In the genomic region with DNA sequence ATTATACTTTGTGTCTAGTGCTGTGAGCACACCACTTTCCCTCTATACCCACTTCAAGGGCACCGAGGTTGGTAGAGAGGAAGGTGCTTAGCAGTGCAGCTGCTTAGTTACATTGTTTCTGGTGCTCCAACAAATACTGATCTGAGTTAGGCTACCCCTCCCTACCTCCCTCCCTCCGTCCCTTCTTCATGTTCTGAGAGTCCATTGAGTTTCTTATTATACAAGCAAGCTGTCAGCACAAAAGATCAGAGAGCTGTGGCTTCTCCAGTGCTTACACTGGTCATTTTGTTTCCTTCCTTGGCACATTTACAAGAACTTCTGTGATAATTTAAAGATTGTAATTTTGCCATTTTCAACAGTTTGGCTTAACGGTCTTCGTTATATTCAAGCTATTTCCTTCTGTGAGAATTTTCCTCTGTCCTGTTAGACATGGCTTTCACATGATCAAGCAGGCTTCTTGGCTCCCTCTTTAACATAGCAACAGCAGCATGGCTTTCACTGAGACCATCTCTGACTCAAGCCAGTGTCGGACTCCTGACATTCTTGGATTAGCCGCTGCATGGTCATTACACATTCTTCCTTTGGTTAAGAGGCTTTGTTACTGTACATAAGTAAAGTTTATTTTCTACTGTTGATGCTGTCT, we compare ENCODE assay signal across 23 mouse cellular contexts. TPM values are rescaled to one million over a fixed set of nuclear protein-coding genes. Genes with fewer than 3 reads are reported as not detected.
DNase-seq lines count a peak whose midpoint lies in the region; ATAC-seq and TF ChIP-seq lines count a peak whose summit lies in the region.
"Had no signal": no experiment of that assay in that cellular context is flagged by ENCODE, and none has a peak within 500 bp of the region (broad histone marks: within the 10 kb centered on the region; RNA-seq: fewer than 3 reads in every experiment).

No protein-coding gene starts in this region.

- intact Hi-C loops in heart, postnatal 14 days (cut with DNase I), result no loop called here

- peak; percentile 12 for DNase-seq in heart, adult 11 months
- DNase-seq in heart, postnatal 14 days, result no peak
- DNase-seq in kidney, postnatal 0 days (ENCODE audit: low spot score), result peak; percentile 42
- peak; percentile 26 for DNase-seq in midbrain, postnatal 0 days (ENCODE audit: low spot score)
- no peak for DNase-seq in midbrain, embryonic 11.5 days (ENCODE audit: low spot score, missing footprints)
- DNase-seq: adrenal gland, postnatal 25 days; cerebellum, adult 18-20 months; cerebellum, postnatal 10 days; gastrocnemius, postnatal 25 days; heart, adult 2 months; kidney, adult 18-20 months; kidney, postnatal 4 days; liver, postnatal 0 days; spleen, adult 18-20 months; thymus, postnatal 4 days had no signal

- no peak overlapping the region for H3K9ac ChIP-seq in kidney, postnatal 0 days (ENCODE audit: low read depth, low read length)
- H3K9ac ChIP-seq in kidney, embryonic 15.5 days, result no peak overlapping the region
- no peak overlapping the region for H3K9ac ChIP-seq in midbrain, postnatal 0 days (replicated peaks; ENCODE audit: low read length, poor library complexity, severe bottlenecking)
- no peak overlapping the region for H3K9ac ChIP-seq in midbrain, embryonic 11.5 days (ENCODE audit: low read length)
- H3K9ac ChIP-seq: embryonic facial prominence, embryonic 13.5 days; liver, embryonic 12.5 days; liver, postnatal 0 days; midbrain, embryonic 15.5 days had no signal

- no peaks in the 10 kb centered on the region for H3K27me3 ChIP-seq in kidney, postnatal 0 days (ENCODE audit: insufficient read depth, low read length)
- no peaks in the 10 kb centered on the region for H3K27me3 ChIP-seq in kidney, embryonic 15.5 days
- no peaks in the 10 kb centered on the region for H3K27me3 ChIP-seq in midbrain, postnatal 0 days (ENCODE audit: insufficient read depth, low read length)
- H3K27me3 ChIP-seq in midbrain, embryonic 11.5 days (ENCODE audit: control insufficient read depth, insufficient read depth, low read length), result no peaks in the 10 kb centered on the region
- H3K27me3 ChIP-seq: embryonic facial prominence, embryonic 13.5 days; midbrain, embryonic 15.5 days had no signal

- WGBS in kidney, postnatal 0 days, result 75% methylated on average over 6 of the region's 6 CpGs
- WGBS in kidney, embryonic 15.5 days, result 81% methylated on average over 6 of the region's 6 CpGs
- 54% methylated on average over 6 of the region's 6 CpGs for WGBS in midbrain, postnatal 0 days
- 78% methylated on average over 6 of the region's 6 CpGs for WGBS in midbrain, embryonic 11.5 days

- no peaks in the 10 kb centered on the region for H3K36me3 ChIP-seq in kidney, postnatal 0 days (ENCODE audit: insufficient read depth, low read length)
- H3K36me3 ChIP-seq in kidney, embryonic 15.5 days, result no peaks in the 10 kb centered on the region
- H3K36me3 ChIP-seq in midbrain, postnatal 0 days (ENCODE audit: insufficient read depth, low read length), result no peaks in the 10 kb centered on the region
- no peaks in the 10 kb centered on the region for H3K36me3 ChIP-seq in midbrain, embryonic 11.5 days (ENCODE audit: control insufficient read depth, insufficient read depth, low read length)
- H3K36me3 ChIP-seq: embryonic facial prominence, embryonic 13.5 days; liver, embryonic 12.5 days; midbrain, embryonic 15.5 days had no signal

- no peak overlapping the region for H3K4me3 ChIP-seq in kidney, postnatal 0 days (replicated peaks; ENCODE audit: low read depth, low read length)
- H3K4me3 ChIP-seq in kidney, embryonic 15.5 days (replicated peaks), result no peak overlapping the region
- H3K4me3 ChIP-seq in midbrain, postnatal 0 days (ENCODE audit: low read depth, low read length), result no peak overlapping the region
- H3K4me3 ChIP-seq in midbrain, embryonic 11.5 days (ENCODE audit: low read depth, low read length), result no peak overlapping the region
- H3K4me3 ChIP-seq: embryonic facial prominence, embryonic 13.5 days; erythroblast, embryonic 14.5 days; heart, adult 2 months; liver, embryonic 12.5 days; midbrain, embryonic 15.5 days had no signal

- no peak overlapping the region for H3K27ac ChIP-seq in kidney, postnatal 0 days
- H3K27ac ChIP-seq in kidney, embryonic 15.5 days, result no peak overlapping the region
- no peak overlapping the region for H3K27ac ChIP-seq in midbrain, postnatal 0 days (ENCODE audit: low read depth, low read length)
- no peak overlapping the region for H3K27ac ChIP-seq in midbrain, embryonic 11.5 days (ENCODE audit: low read depth, low read length)
- H3K27ac ChIP-seq: embryonic facial prominence, embryonic 13.5 days; heart, adult 2 months; liver, embryonic 12.5 days; midbrain, embryonic 15.5 days had no signal

- H3K4me1 ChIP-seq in kidney, postnatal 0 days (replicated peaks; ENCODE audit: insufficient read depth, low read length), result no peaks in the 10 kb centered on the region
- no peaks in the 10 kb centered on the region for H3K4me1 ChIP-seq in kidney, embryonic 15.5 days
- no peaks in the 10 kb centered on the region for H3K4me1 ChIP-seq in midbrain, postnatal 0 days (ENCODE audit: insufficient read depth, low read length)
- H3K4me1 ChIP-seq in midbrain, embryonic 11.5 days (ENCODE audit: control insufficient read depth, insufficient read depth, low read length), result no peaks in the 10 kb centered on the region
- H3K4me1 ChIP-seq: embryonic facial prominence, embryonic 13.5 days; liver, embryonic 12.5 days; midbrain, embryonic 15.5 days had no signal

- no peaks in the 10 kb centered on the region for H3K9me3 ChIP-seq in kidney, postnatal 0 days (replicated peaks; ENCODE audit: low read length)
- H3K9me3 ChIP-seq in kidney, embryonic 15.5 days (replicated peaks), result no peaks in the 10 kb centered on the region
- no peaks in the 10 kb centered on the region for H3K9me3 ChIP-seq in midbrain, postnatal 0 days (ENCODE audit: low read length)
- H3K9me3 ChIP-seq in midbrain, embryonic 11.5 days (ENCODE audit: control insufficient read depth, low read length), result no peaks in the 10 kb centered on the region
- H3K9me3 ChIP-seq: embryonic facial prominence, embryonic 13.5 days; liver, embryonic 12.5 days; midbrain, embryonic 15.5 days had no signal

- ATAC-seq in kidney, postnatal 0 days (replicated peaks; ENCODE audit: low FRiP score, low read depth), result no peak
- ATAC-seq in kidney, embryonic 15.5 days (replicated peaks; ENCODE audit: low FRiP score), result no peak
- ATAC-seq in midbrain, postnatal 0 days (ENCODE audit: low FRiP score), result no peak
- ATAC-seq in midbrain, embryonic 11.5 days (ENCODE audit: low FRiP score), result no peak
- ATAC-seq in erythroblast, adult 5-6 weeks (replicated peaks; ENCODE audit: low FRiP score, poor library complexity, severe bottlenecking), result no peak
- ATAC-seq: CD4-positive, CD25-positive, alpha-beta regulatory T cell, adult 4 months; hindbrain, embryonic 16.5 days; liver, embryonic 12.5 days; liver, postnatal 0 days; midbrain, embryonic 15.5 days had no signal

- no peak overlapping the region for H3K4me2 ChIP-seq in kidney, postnatal 0 days (ENCODE audit: low read length)
- H3K4me2 ChIP-seq in kidney, embryonic 15.5 days, result no peak overlapping the region
- no peak overlapping the region for H3K4me2 ChIP-seq in midbrain, postnatal 0 days (ENCODE audit: low read depth, low read length, poor library complexity, severe bottlenecking)
- H3K4me2 ChIP-seq in midbrain, embryonic 11.5 days, result no peak overlapping the region
- H3K4me2 ChIP-seq: embryonic facial prominence, embryonic 13.5 days; liver, embryonic 12.5 days; midbrain, embryonic 15.5 days had no signal

- no peak for TF ChIP-seq CTCF in kidney, postnatal 0 days (IDR thresholded peaks at IDR 0.05; ENCODE audit: low read depth)
- no peak for TF ChIP-seq CTCF in midbrain, postnatal 0 days (IDR thresholded peaks at IDR 0.05)

RNA-seq across cellular contexts. Expression of a gene that starts 12.0 kb away (rescaled TPM):
- 1 to 10 TPM; 3.9 to 4.3 TPM for total RNA-seq in heart, postnatal 14 days (2021)
- 1.6 and 1.7 TPM in 2 replicates for polyA plus RNA-seq in kidney, postnatal 0 days (2015; fragmentation: Nextera tagmentation; extraction: Ambion mirVana)
- polyA plus RNA-seq in kidney, embryonic 15.5 days (2015; fragmentation: Nextera tagmentation; extraction: Ambion mirVana), result 2.1 and 2.3 TPM in 2 replicates
- 16.4 and 20.8 TPM in 2 replicates for total RNA-seq in midbrain, postnatal 0 days (2014; rRNA removed)
- polyA plus RNA-seq in midbrain, postnatal 0 days (2015; fragmentation: Nextera tagmentation; extraction: Ambion mirVana), result 2.1 and 2.5 TPM in 2 replicates
- polyA plus RNA-seq in midbrain, embryonic 11.5 days (2014; fragmentation: Nextera tagmentation; extraction: Ambion mirVana), result 0.83 and 1.1 TPM in 2 replicates
- 4.8 and 5.0 TPM in 2 replicates for total RNA-seq in erythroblast, adult 5-6 weeks (2015; ENCODE audit: low replicate concordance)
- 3.0 and 3.6 TPM in 2 replicates for total RNA-seq in erythroblast, adult 5-6 weeks (2017; ENCODE audit: low replicate concordance)

Comparison
In these comparisons a context has a peak if more than half of its experiments do, and no peak if none do; other contexts are left out.
1. DNase-seq: peak in heart, adult 11 months (single experiment), kidney, postnatal 0 days (single experiment) and midbrain, postnatal 0 days (single experiment); none in heart, postnatal 14 days (0 of 2) and midbrain, embryonic 11.5 days (single experiment).